Mouse (Mus musculus) right cerebral cortex, postnatal 4 days (tissue): ENCODE measurements at regions not wholly inside any gene's neighbourhood (a gene's known extent, or its start where the extent isn't known, plus 50 kb on each side); places are given as distances from the start of the nearest gene placed in this dataset.
"Not testable (repeated sequence)": the region's sequence is repeated elsewhere in the genome, so short reads cannot be mapped to it uniquely, and the experiment has no call there.

Experiments
- DNase-seq: peaks from one replicate; pipeline ENCODE4 v3.0.0-alpha.2; 2022

- no peak for DNase-seq
Measured at GRCm38 (mm10) chr4:114296380-114296779, 110.1 kb upstream of the Trabd2b start.

- DNase-seq, result not testable (repeated sequence)
Measured at GRCm38 (mm10) chr4:114298517-114298916, 108.0 kb upstream of the Trabd2b start.

- DNase-seq, result no peak
Measured at GRCm38 (mm10) chr4:114300390-114301012, 106.0 kb upstream of the Trabd2b start.

GRCm38 (mm10) chr4:114304654-114305053 is 101.9 kb upstream of the Trabd2b start:
- no peak for DNase-seq

GRCm38 (mm10) chr4:114307491-114307890 is 99.0 kb upstream of the Trabd2b start:
- DNase-seq, result no peak

- DNase-seq, result peak; percentile 26
Measured at GRCm38 (mm10) chr4:114308518-114308917, 98.0 kb upstream of the Trabd2b start.

GRCm38 (mm10) chr4:114315051-114315450 is 91.5 kb upstream of the Trabd2b start:
- DNase-seq, result no peak

- no peak for DNase-seq
Measured at GRCm38 (mm10) chr4:114315556-114315955, 91.0 kb upstream of the Trabd2b start.

- DNase-seq, result no peak
Measured at GRCm38 (mm10) chr4:114317076-114317475, 89.4 kb upstream of the Trabd2b start.

GRCm38 (mm10) chr4:114320076-114320475 is 86.4 kb upstream of the Trabd2b start:
- no peak for DNase-seq

GRCm38 (mm10) chr4:114321516-114322339 is 84.8 kb upstream of the Trabd2b start:
- DNase-seq, result no peak

- no peak for DNase-seq
Measured at GRCm38 (mm10) chr4:114329978-114330377, 76.5 kb upstream of the Trabd2b start.

GRCm38 (mm10) chr4:114331161-114331560 is 75.4 kb upstream of the Trabd2b start:
- no peak for DNase-seq

GRCm38 (mm10) chr4:114334850-114335249 is 71.7 kb upstream of the Trabd2b start:
- DNase-seq, result no peak

GRCm38 (mm10) chr4:114336029-114336746 is 70.3 kb upstream of the Trabd2b start:
- no peak for DNase-seq

- DNase-seq, result peak; percentile 4
Measured at GRCm38 (mm10) chr4:114336747-114337090, 69.8 kb upstream of the Trabd2b start.

GRCm38 (mm10) chr4:114339793-114340192 is 66.7 kb upstream of the Trabd2b start:
- DNase-seq, result no peak

GRCm38 (mm10) chr4:114345154-114345553 is 61.4 kb upstream of the Trabd2b start:
- no peak for DNase-seq

- DNase-seq, result peak; percentile 64
Measured at GRCm38 (mm10) chr4:114346068-114346747, 60.3 kb upstream of the Trabd2b start.

GRCm38 (mm10) chr4:114346884-114347283 is 59.6 kb upstream of the Trabd2b start:
- no peak for DNase-seq

GRCm38 (mm10) chr4:114349601-114350000 is 56.9 kb upstream of the Trabd2b start:
- DNase-seq, result no peak

GRCm38 (mm10) chr4:114351282-114351681 is 55.2 kb upstream of the Trabd2b start:
- no peak for DNase-seq

- DNase-seq, result no peak
Measured at GRCm38 (mm10) chr4:114353058-114353457, 53.5 kb upstream of the Trabd2b start.
